Mouse (Mus musculus) heart, adult 2 months (tissue): Measurements from ENCODE around the gene Rab1b. TPM values are rescaled to one million over a fixed set of nuclear protein-coding genes. Genes with fewer than 3 reads are reported as not detected.

Experiments used
- DNase-seq, 2 experiments: peaks; one replicate each; pipeline ENCODE4 v3.0.0; 2021
- H3K27ac ChIP-seq: fragments of 200-600 bp; 2 replicates; pipeline ENCODE4 v1.8.1; 2022
- H3K27me3 ChIP-seq: fragments of 200-500 bp; 2 replicates; pipeline ENCODE4 v1.6.1; 2012; ENCODE audit warnings: mild to moderate bottlenecking, low read length, inconsistent platforms, mixed read lengths; ENCODE audit not compliant: control insufficient read depth, insufficient read depth
- H3K36me3 ChIP-seq: fragments of 200-500 bp; 2 replicates; pipeline ENCODE4 v1.6.1; 2012; ENCODE audit warnings: low read length, inconsistent platforms; ENCODE audit not compliant: control insufficient read depth, insufficient read depth
- H3K4me1 ChIP-seq: fragments of 200-500 bp; 2 replicates; pipeline ENCODE4 v1.6.1; 2011; ENCODE audit warnings: low read length; ENCODE audit not compliant: control insufficient read depth, insufficient read depth
- H3K4me3 ChIP-seq: fragments of 200-600 bp; 2 replicates; pipeline ENCODE4 v1.8.1; 2022
- H3K79me2 ChIP-seq: fragments of 200-500 bp; replicated peaks from 2 replicates; pipeline ENCODE4 v1.6.1; 2012; ENCODE audit warnings: mild to moderate bottlenecking, inconsistent platforms, low read length, moderate library complexity, mixed read lengths; ENCODE audit not compliant: control insufficient read depth, insufficient read depth
- H3K9ac ChIP-seq: fragments of 200-500 bp; 2 replicates; pipeline ENCODE4 v1.6.1; 2012; ENCODE audit warnings: low read depth, mild to moderate bottlenecking, control low read depth, inconsistent platforms, low read length, mixed read lengths
- CTCF ChIP-seq: fragments of 200-600 bp; IDR thresholded peaks from 2 replicates; pipeline ENCODE4 v1.8.1; 2022; ENCODE audit warnings: antibody characterized with exemption, mild to moderate bottlenecking, moderate library complexity
- EP300 ChIP-seq: fragments of 200-500 bp; IDR thresholded peaks from 2 replicates; pipeline ENCODE4 v1.6.1; 2011; ENCODE audit warnings: low read depth, low read length, control low read depth; ENCODE audit not compliant: insufficient read depth
- POLR2A ChIP-seq: fragments of 200-500 bp; IDR thresholded peaks from 2 replicates; pipeline ENCODE4 v1.6.1; 2011; ENCODE audit warnings: mild to moderate bottlenecking, low read depth, low read length, control low read depth; ENCODE audit not compliant: insufficient read depth
- WGBS: fragments of 180-500 bp; shearing (Covaris S2); methylation state at CpG from one replicate; pipeline ENCODE4 v1.1.7; 2018; 5-methylcytosine and 5-hydroxymethylcytosine counted together
- intact Hi-C: fragments of 180-260 bp; cut with DNase I; formaldehyde crosslinking; loops from one replicate; pipeline ENCODE4 v1.15.1; 2025
- polyA plus RNA-seq: library from polyadenylated mRNA; depleted of rRNA; stranded (reverse); fragments of >200 nt; gene quantifications from 2 replicates; pipeline ENCODE4 v1.2.3, GENCODE M21; 2012
- total RNA-seq, 2 experiments: library from RNA; stranded (reverse); gene quantifications; 2 replicates each; pipeline ENCODE4 v1.2.3; 2021

Gene Rab1b
- total and polyA plus RNA-seq, 3 experiments: 173 to 221 (median 195) TPM

GRCm38 (mm10) chr19:5139640-5140039 lies 32.8 kb upstream of the Rab1b start:
- 9% methylated on average over 2 of the region's 2 CpGs for WGBS

GRCm38 (mm10) chr19:5131237-5131636 lies 24.4 kb upstream of the Rab1b start:
- no peaks in the 10 kb centered on the region for H3K79me2 ChIP-seq
- 51% methylated on average over 4 of the region's 4 CpGs for WGBS
- intact Hi-C loops: no loop called here

More at GRCm38 (mm10) chr19:5139640-5140039, 32.8 kb upstream of the Rab1b start:
- H3K79me2 ChIP-seq: no peaks in the 10 kb centered on the region
- no peaks in the 10 kb centered on the region for H3K36me3 ChIP-seq
- intact Hi-C loops: loop anchor here (1.0 to 2.0 kb wide), 2 partner anchors 21 to 45 kb away; partner anchors contain the start of gene Klc2
- H3K27me3 ChIP-seq: no peaks in the 10 kb centered on the region
- TF ChIP-seq EP300 (no peak), POLR2A (no peak), CTCF (peak; percentile 80)
- no peaks in the 10 kb centered on the region for H3K4me1 ChIP-seq
- no peak overlapping the region for H3K9ac ChIP-seq
- H3K4me3 ChIP-seq: no peak overlapping the region
- no peak overlapping the region for H3K27ac ChIP-seq
- DNase-seq: peak; percentile 20 to 45

GRCm38 (mm10) chr19:5129770-5130169 lies 22.9 kb upstream of the Rab1b start:
- no peak overlapping the region for H3K27ac ChIP-seq
- no peak overlapping the region for H3K4me3 ChIP-seq
- H3K36me3 ChIP-seq: no peaks in the 10 kb centered on the region
- no peak for TF ChIP-seq POLR2A
- no peak for TF ChIP-seq EP300
- TF ChIP-seq CTCF: peak; percentile 63
- no peaks in the 10 kb centered on the region for H3K4me1 ChIP-seq
- WGBS: 41% methylated on average over 1 of the region's 1 CpGs
- no peaks in the 10 kb centered on the region for H3K27me3 ChIP-seq
- no peaks in the 10 kb centered on the region for H3K79me2 ChIP-seq
- intact Hi-C loops: no loop called here
- no peak overlapping the region for H3K9ac ChIP-seq
- no peak for DNase-seq

More at GRCm38 (mm10) chr19:5131237-5131636, 24.4 kb upstream of the Rab1b start:
- TF ChIP-seq EP300 (no peak), POLR2A (no peak), CTCF (no peak)
- no peak overlapping the region for H3K9ac ChIP-seq
- H3K4me1 ChIP-seq: no peaks in the 10 kb centered on the region
- DNase-seq: no peak
- H3K27me3 ChIP-seq: no peaks in the 10 kb centered on the region
- no peak overlapping the region for H3K27ac ChIP-seq
- no peak overlapping the region for H3K4me3 ChIP-seq
- no peaks in the 10 kb centered on the region for H3K36me3 ChIP-seq

GRCm38 (mm10) chr19:5124055-5124614 lies 17.3 kb upstream of the Rab1b start:
- intact Hi-C loops: no loop called here
- 61% methylated on average over 7 of the region's 7 CpGs for WGBS
- H3K9ac ChIP-seq: no peak overlapping the region
- H3K4me3 ChIP-seq: no peak overlapping the region
- H3K36me3 ChIP-seq: no peaks in the 10 kb centered on the region
- DNase-seq: no peak
- H3K27me3 ChIP-seq: no peaks in the 10 kb centered on the region
- H3K4me1 ChIP-seq: no peaks in the 10 kb centered on the region
- H3K79me2 ChIP-seq: no peaks in the 10 kb centered on the region
- no peak for TF ChIP-seq POLR2A
- TF ChIP-seq CTCF: no peak
- H3K27ac ChIP-seq: no peak overlapping the region

- 59% methylated on average over 3 of the region's 3 CpGs for WGBS
- Histone ChIP-seq H3K4me3 (no peak overlapping the region), H3K79me2 (no peaks in the 10 kb centered on the region), H3K36me3 (no peaks in the 10 kb centered on the region), H3K4me1 (no peaks in the 10 kb centered on the region), H3K9ac (no peak overlapping the region), H3K27me3 (no peaks in the 10 kb centered on the region), H3K27ac (no peak overlapping the region)
- no peak for DNase-seq
- intact Hi-C loops: no loop called here
- TF ChIP-seq CTCF: no peak
- no peak for TF ChIP-seq POLR2A
Observed at GRCm38 (mm10) chr19:5123241-5123640, 16.4 kb upstream of the Rab1b start.

- no peak overlapping the region for H3K27ac ChIP-seq
- no peaks in the 10 kb centered on the region for H3K4me1 ChIP-seq
- H3K9ac ChIP-seq: no peak overlapping the region
- H3K27me3 ChIP-seq: no peaks in the 10 kb centered on the region
- no peak for DNase-seq
- no peaks in the 10 kb centered on the region for H3K36me3 ChIP-seq
- no peak overlapping the region for H3K4me3 ChIP-seq
- intact Hi-C loops: no loop called here
- WGBS: 49% methylated on average over 10 of the region's 10 CpGs
- H3K79me2 ChIP-seq: no peaks in the 10 kb centered on the region
- TF ChIP-seq CTCF: no peak
- TF ChIP-seq EP300: no peak
- TF ChIP-seq POLR2A: no peak
Observed at GRCm38 (mm10) chr19:5122492-5122891, 15.6 kb upstream of the Rab1b start.
